Mouse (Mus musculus): ENCODE measurements around the gene Cox7a2l. TPM values are rescaled to one million over a fixed set of nuclear protein-coding genes. Genes with fewer than 3 reads are reported as not detected.

Gene Cox7a2l
- polyA plus RNA-seq, 1 experiment from 2014 or later = 189 TPM

- no peaks in the 10 kb centered on the region for H3K27me3 ChIP-seq (ENCODE audit: control insufficient read depth, insufficient read depth, low read length)
- H3K4me3 ChIP-seq (ENCODE audit: low read depth, low read length) = no peak overlapping the region
- H3K4me1 ChIP-seq (ENCODE audit: control insufficient read depth, insufficient read depth, low read length) = no peaks in the 10 kb centered on the region
- 95% methylated on average over 8 of the region's 8 CpGs for WGBS
- H3K36me3 ChIP-seq (ENCODE audit: control insufficient read depth, insufficient read depth, low read length) = peaks cover 68% of the 10 kb centered on the region
- no peaks in the 10 kb centered on the region for H3K9me3 ChIP-seq (ENCODE audit: control insufficient read depth, low read depth, low read length)
- H3K4me2 ChIP-seq (replicated peaks; ENCODE audit: low read depth, low read length) = no peak overlapping the region
- H3K9ac ChIP-seq (replicated peaks; ENCODE audit: low read depth, low read length) = no peak overlapping the region
- no peak for ATAC-seq (ENCODE audit: insufficient number of reproducible peaks, insufficient read depth, low FRiP score, low read depth)
- H3K27ac ChIP-seq (ENCODE audit: low read length) = no peak overlapping the region
Measured at GRCm38 (mm10) chr17:83452451-83452850, 64.7 kb downstream of the Cox7a2l start.

Other genes starting within 250 kb of the Cox7a2l start
- 41.9 and 47.3 TPM in 2 replicates for gene Eml4, start 166.4 kb downstream of the Cox7a2l start, polyA plus RNA-seq (2014; fragmentation: Nextera tagmentation; extraction: Ambion mirVana)
- not detected in 2 replicates for gene Kcng3, start 114.6 kb upstream of the Cox7a2l start, polyA plus RNA-seq (2014; fragmentation: Nextera tagmentation; extraction: Ambion mirVana)
- gene Mta3, start 188.8 kb upstream of the Cox7a2l start, polyA plus RNA-seq (2014; fragmentation: Nextera tagmentation; extraction: Ambion mirVana) = 36.1 and 38.1 TPM in 2 replicates